Mouse (Mus musculus): ENCODE data around the gene Tex45. TPM values are rescaled to one million over a fixed set of nuclear protein-coding genes. Genes with fewer than 3 reads are reported as not detected.

The Tex45 gene
- polyA plus RNA-seq (2015; fragmentation: Nextera tagmentation; extraction: Ambion mirVana): not detected in 2 replicates

GRCm38 (mm10) chr8:3470562-3470961 lies at the start of gene Tex45:
TSS of gene Tex45 (plus strand) at chr8:3470862.
- H3K4me3 ChIP-seq (ENCODE audit: low read depth, low read length): no peak within 1 kb of the TSS
- H3K27me3 ChIP-seq (ENCODE audit: insufficient read depth, low read length): no peaks in the 10 kb centered on the region
- no peak within 1 kb of the TSS for H3K4me2 ChIP-seq (ENCODE audit: low read depth, low read length)
- no peak within 1 kb of the TSS for H3K9ac ChIP-seq (replicated peaks)
- ATAC-seq (no peak), DNase-seq (no peak)
- H3K36me3 ChIP-seq (replicated peaks; ENCODE audit: insufficient read depth, low read length): no peaks in the 10 kb centered on the region
- H3K27ac ChIP-seq (ENCODE audit: low read depth): no peak within 1 kb of the TSS
- peaks cover 6% of the 10 kb centered on the region; the same call in 1 of the 2 replicates for H3K4me1 ChIP-seq (ENCODE audit: insufficient read depth)
- TF ChIP-seq CTCF (IDR thresholded peaks at IDR 0.05; ENCODE audit: low read depth) (no peak), EP300 (IDR thresholded peaks at IDR 0.05; ENCODE audit: low read depth) (no peak)
- no peaks in the 10 kb centered on the region for H3K9me3 ChIP-seq (ENCODE audit: low read length)

- no peak overlapping the region for H3K9ac ChIP-seq (replicated peaks)
- peaks cover 10% of the 10 kb centered on the region for H3K4me1 ChIP-seq (ENCODE audit: insufficient read depth)
- no peak overlapping the region for H3K4me2 ChIP-seq (ENCODE audit: low read depth, low read length)
- no peak overlapping the region for H3K4me3 ChIP-seq (ENCODE audit: low read depth, low read length)
- H3K9me3 ChIP-seq (ENCODE audit: low read length): no peaks in the 10 kb centered on the region
- TF ChIP-seq EP300 (IDR thresholded peaks at IDR 0.05; ENCODE audit: low read depth): no peak
- TF ChIP-seq CTCF (IDR thresholded peaks at IDR 0.05; ENCODE audit: low read depth): no peak
- no peaks in the 10 kb centered on the region for H3K27me3 ChIP-seq (ENCODE audit: insufficient read depth, low read length)
- 0 out of 2 replicates have a peak, but pooled peaks cover 14% of the 10 kb centered on the region for H3K36me3 ChIP-seq (replicated peaks; ENCODE audit: insufficient read depth, low read length)
- no peak for ATAC-seq
- DNase-seq: no peak
- no peak overlapping the region for H3K27ac ChIP-seq (ENCODE audit: low read depth)
- WGBS (ENCODE audit: insufficient replicate concordance): 80% methylated on average over 5 of the region's 5 CpGs
Observed at GRCm38 (mm10) chr8:3421507-3421906, 49.2 kb upstream of the Tex45 start.

GRCm38 (mm10) chr8:3425217-3425616 lies 45.4 kb upstream of the Tex45 start:
- Histone ChIP-seq H3K36me3 (replicated peaks; ENCODE audit: insufficient read depth, low read length) (peaks cover 23% of the 10 kb centered on the region), H3K9me3 (ENCODE audit: low read length) (no peaks in the 10 kb centered on the region), H3K4me1 (ENCODE audit: insufficient read depth) (no peaks in the 10 kb centered on the region), H3K4me2 (ENCODE audit: low read depth, low read length) (no peak overlapping the region), H3K4me3 (ENCODE audit: low read depth, low read length) (no peak overlapping the region), H3K27me3 (ENCODE audit: insufficient read depth, low read length) (no peaks in the 10 kb centered on the region), H3K9ac (replicated peaks) (no peak overlapping the region), H3K27ac (ENCODE audit: low read depth) (no peak overlapping the region)
- TF ChIP-seq CTCF (IDR thresholded peaks at IDR 0.05; ENCODE audit: low read depth) (no peak), EP300 (IDR thresholded peaks at IDR 0.05; ENCODE audit: low read depth) (no peak)
- 80% methylated on average over 5 of the region's 5 CpGs for WGBS (ENCODE audit: insufficient replicate concordance)
- DNase-seq: no peak
- no peak for ATAC-seq

- H3K27me3 ChIP-seq (ENCODE audit: insufficient read depth, low read length): no peaks in the 10 kb centered on the region
- H3K4me2 ChIP-seq (ENCODE audit: low read depth, low read length): no peak overlapping the region
- 77% methylated on average over 3 of the region's 3 CpGs for WGBS (ENCODE audit: insufficient replicate concordance)
- H3K27ac ChIP-seq (ENCODE audit: low read depth): no peak overlapping the region
- DNase-seq (no peak), ATAC-seq (no peak)
- H3K4me3 ChIP-seq (ENCODE audit: low read depth, low read length): no peak overlapping the region
- H3K9ac ChIP-seq (replicated peaks): no peak overlapping the region
- H3K36me3 ChIP-seq (replicated peaks; ENCODE audit: insufficient read depth, low read length): peaks cover 29% of the 10 kb centered on the region
- TF ChIP-seq CTCF (IDR thresholded peaks at IDR 0.05; ENCODE audit: low read depth) (no peak), EP300 (IDR thresholded peaks at IDR 0.05; ENCODE audit: low read depth) (no peak)
- no peaks in the 10 kb centered on the region for H3K9me3 ChIP-seq (ENCODE audit: low read length)
- H3K4me1 ChIP-seq (ENCODE audit: insufficient read depth): no peaks in the 10 kb centered on the region
Observed at GRCm38 (mm10) chr8:3426211-3426610, 44.5 kb upstream of the Tex45 start.

GRCm38 (mm10) chr8:3428426-3428825 lies 42.2 kb upstream of the Tex45 start:
- ATAC-seq (no peak), DNase-seq (no peak)
- H3K9ac ChIP-seq (replicated peaks): no peak overlapping the region
- no peak overlapping the region for H3K27ac ChIP-seq (ENCODE audit: low read depth)
- no peaks in the 10 kb centered on the region for H3K27me3 ChIP-seq (ENCODE audit: insufficient read depth, low read length)
- no peak overlapping the region for H3K4me2 ChIP-seq (ENCODE audit: low read depth, low read length)
- no peak overlapping the region for H3K4me3 ChIP-seq (ENCODE audit: low read depth, low read length)
- H3K9me3 ChIP-seq (ENCODE audit: low read length): no peaks in the 10 kb centered on the region
- WGBS (ENCODE audit: insufficient replicate concordance): 70% methylated on average over 2 of the region's 2 CpGs
- no peaks in the 10 kb centered on the region for H3K4me1 ChIP-seq (ENCODE audit: insufficient read depth)
- TF ChIP-seq EP300 (IDR thresholded peaks at IDR 0.05; ENCODE audit: low read depth) (no peak), CTCF (IDR thresholded peaks at IDR 0.05; ENCODE audit: low read depth) (no peak)
- H3K36me3 ChIP-seq (replicated peaks; ENCODE audit: insufficient read depth, low read length): peaks cover 50% of the 10 kb centered on the region

GRCm38 (mm10) chr8:3429966-3430365 lies 40.7 kb upstream of the Tex45 start:
- Histone ChIP-seq H3K27me3 (ENCODE audit: insufficient read depth, low read length) (no peaks in the 10 kb centered on the region), H3K4me2 (ENCODE audit: low read depth, low read length) (no peak overlapping the region), H3K27ac (ENCODE audit: low read depth) (no peak overlapping the region), H3K4me1 (ENCODE audit: insufficient read depth) (no peaks in the 10 kb centered on the region), H3K4me3 (ENCODE audit: low read depth, low read length) (no peak overlapping the region), H3K36me3 (replicated peaks; ENCODE audit: insufficient read depth, low read length) (peaks cover 61% of the 10 kb centered on the region), H3K9me3 (ENCODE audit: low read length) (no peaks in the 10 kb centered on the region), H3K9ac (replicated peaks) (no peak overlapping the region)
- 76% methylated on average over 2 of the region's 2 CpGs for WGBS (ENCODE audit: insufficient replicate concordance)
- no peak for DNase-seq
- ATAC-seq: no peak
- TF ChIP-seq EP300 (IDR thresholded peaks at IDR 0.05; ENCODE audit: low read depth): no peak
- TF ChIP-seq CTCF (IDR thresholded peaks at IDR 0.05; ENCODE audit: low read depth): no peak

GRCm38 (mm10) chr8:3431113-3431512 lies 39.5 kb upstream of the Tex45 start:
- Histone ChIP-seq H3K9me3 (ENCODE audit: low read length) (no peaks in the 10 kb centered on the region), H3K36me3 (replicated peaks; ENCODE audit: insufficient read depth, low read length) (peaks cover 69% of the 10 kb centered on the region), H3K4me3 (ENCODE audit: low read depth, low read length) (no peak overlapping the region), H3K4me1 (ENCODE audit: insufficient read depth) (no peaks in the 10 kb centered on the region), H3K4me2 (ENCODE audit: low read depth, low read length) (no peak overlapping the region), H3K27ac (ENCODE audit: low read depth) (no peak overlapping the region), H3K9ac (replicated peaks) (no peak overlapping the region), H3K27me3 (ENCODE audit: insufficient read depth, low read length) (no peaks in the 10 kb centered on the region)
- ATAC-seq: no peak
- 82% methylated on average over 3 of the region's 3 CpGs for WGBS (ENCODE audit: insufficient replicate concordance)
- TF ChIP-seq EP300 (IDR thresholded peaks at IDR 0.05; ENCODE audit: low read depth): no peak
- TF ChIP-seq CTCF (IDR thresholded peaks at IDR 0.05; ENCODE audit: low read depth): no peak
- no peak for DNase-seq

Data from liver, postnatal 0 days (tissue).